Mouse (Mus musculus): ENCODE data around the gene Tmem69. TPM values are rescaled to one million over a fixed set of nuclear protein-coding genes. Genes with fewer than 3 reads are reported as not detected.
A peak's percentile ranks its signal among the peaks of the same experiment; 100 is the strongest.

Tmem69 gene
- 20.9 and 22.2 TPM in 2 replicates for polyA plus RNA-seq (2015; fragmentation: Nextera tagmentation; extraction: Ambion mirVana)

DNA sequence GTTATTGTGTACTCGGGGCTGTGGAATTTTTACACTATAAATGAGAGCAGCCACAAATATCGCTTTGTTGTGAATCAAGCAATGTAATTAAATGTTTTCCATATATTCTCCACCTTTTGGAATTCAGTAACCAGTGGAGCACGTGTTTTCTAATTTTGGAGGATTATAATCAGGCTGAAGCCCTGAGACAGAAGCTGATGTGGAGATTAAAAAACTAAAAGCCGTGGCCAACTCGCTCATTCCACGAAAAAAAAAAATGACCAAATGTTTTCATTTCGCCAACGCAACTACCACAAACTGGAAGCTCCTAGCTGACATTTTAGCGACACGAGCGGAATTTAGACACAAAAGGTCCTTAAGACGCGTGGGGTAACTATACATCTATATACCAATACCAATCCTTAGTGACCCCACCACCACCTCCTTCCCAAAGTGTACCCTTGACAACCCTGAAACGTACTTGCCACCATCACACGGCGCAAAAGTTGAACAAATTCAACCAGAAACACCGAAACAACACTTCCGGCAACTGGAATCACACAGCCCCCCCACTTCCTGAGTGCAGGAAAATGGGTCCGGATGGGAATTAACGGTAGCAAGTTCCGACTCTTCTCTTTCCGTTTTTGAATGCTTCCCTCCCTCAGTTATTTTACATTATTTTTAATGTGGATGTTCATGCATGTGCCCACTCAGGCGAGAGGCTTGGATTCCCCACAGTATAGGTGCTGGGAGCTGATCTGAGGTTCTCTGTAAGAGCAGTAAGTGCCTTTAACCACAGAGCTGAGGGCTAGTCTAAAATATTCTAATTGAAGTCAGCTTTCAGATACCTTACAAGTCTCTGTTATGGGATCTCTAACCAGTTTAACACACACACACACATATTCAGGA lies at the start of gene Tmem69:
Gene Tmem69, minus strand, starts transcription at position 524 of the 888 bp plus-strand sequence.
- Histone ChIP-seq H3K4me2 (peak within 1 kb of the TSS; percentile 74), H3K27ac (peak within 1 kb of the TSS; percentile 96), H3K9me3 (no peaks in the 10 kb centered on the region), H3K36me3 (peaks cover 16% of the 10 kb centered on the region), H3K4me3 (peak within 1 kb of the TSS; percentile 76), H3K4me1 (peaks cover 4% of the 10 kb centered on the region), H3K9ac (peak within 1 kb of the TSS; percentile 68), H3K27me3 (no peaks in the 10 kb centered on the region)
- WGBS = 3% methylated on average over 23 of the region's 23 CpGs
- no peak for ATAC-seq (ENCODE audit: insufficient number of reproducible peaks, low FRiP score, low TSS enrichment, low read depth)

DNA sequence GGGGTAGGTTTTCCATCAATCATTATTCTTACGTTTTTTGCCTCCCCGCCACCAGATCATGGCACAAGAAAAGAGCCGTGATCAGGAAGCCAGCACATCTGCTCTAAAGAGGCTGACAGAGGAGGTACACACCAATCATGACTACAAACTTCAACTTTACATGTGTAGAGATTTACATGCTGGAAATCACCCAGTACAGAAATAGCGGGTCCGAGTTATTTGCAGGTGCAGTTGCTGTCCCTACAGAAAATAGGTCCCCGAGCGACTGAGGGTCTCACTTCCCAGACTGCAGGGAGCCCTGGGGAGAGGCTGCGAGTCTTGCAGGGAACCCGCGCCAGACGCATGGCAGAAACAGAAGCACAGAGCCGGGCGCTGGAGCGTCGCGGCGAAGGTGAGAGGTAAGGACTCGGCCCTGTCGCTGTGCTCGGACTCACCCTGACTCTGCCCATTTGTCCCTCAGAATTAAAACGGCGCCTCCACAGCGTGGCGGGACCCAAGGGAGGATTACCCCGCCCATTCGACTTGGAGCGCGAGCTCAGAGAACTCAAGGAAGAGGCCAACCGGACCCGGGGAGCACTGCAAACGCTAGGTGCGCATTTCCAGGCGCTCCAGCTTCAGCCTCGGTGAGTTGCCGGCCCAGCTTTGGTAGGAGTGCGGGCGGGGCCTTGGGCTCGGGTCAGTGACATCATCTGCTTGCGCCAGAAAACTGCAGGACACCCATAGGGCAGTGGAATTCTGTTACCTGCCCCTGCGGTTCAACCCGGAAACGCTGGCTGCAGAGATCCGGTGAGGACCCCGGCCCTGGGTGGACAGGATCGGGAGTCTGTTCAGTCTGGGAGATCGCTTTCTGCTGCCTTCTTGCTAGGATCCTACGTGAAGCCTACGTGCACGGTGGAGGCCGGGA lies 41.5 kb upstream of the Tmem69 start:
- H3K4me1 ChIP-seq = peaks cover 16% of the 10 kb centered on the region
- peak overlapping the region; percentile 92 for H3K4me2 ChIP-seq
- H3K27me3 ChIP-seq = no peaks in the 10 kb centered on the region
- peaks cover 47% of the 10 kb centered on the region for H3K36me3 ChIP-seq
- no peaks in the 10 kb centered on the region for H3K9me3 ChIP-seq
- peak overlapping the region; percentile 86 for H3K27ac ChIP-seq
- WGBS = under 1% methylated on average over 50 of the region's 50 CpGs
- peak overlapping the region; percentile 58 for H3K9ac ChIP-seq
- peak; percentile 90 for ATAC-seq (ENCODE audit: insufficient number of reproducible peaks, low FRiP score, low TSS enrichment, low read depth)
- peak overlapping the region; percentile 67 for H3K4me3 ChIP-seq

DNA sequence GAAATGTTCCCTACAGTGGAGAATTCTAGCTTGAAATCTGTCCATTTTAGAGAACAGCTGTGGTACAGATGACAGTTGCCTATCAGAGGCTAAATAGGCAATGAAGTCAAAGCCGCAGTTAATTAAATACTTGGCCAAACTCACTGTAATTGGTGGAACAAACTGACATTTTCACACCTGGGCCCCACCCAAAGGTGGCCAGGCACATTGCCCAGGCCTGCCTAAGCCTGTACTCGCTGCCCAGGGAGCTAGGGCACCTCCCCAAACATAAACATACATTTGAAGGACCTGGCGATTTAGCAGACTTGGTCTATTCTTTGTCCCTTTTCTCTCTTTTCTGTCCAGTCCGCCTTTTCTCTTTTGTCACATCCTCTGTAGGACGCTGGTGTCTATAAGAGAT lies 40.6 kb upstream of the Tmem69 start, which contains the start of gene Ccdc17:
Gene Ccdc17, plus strand, starts transcription at position 276 of the 400 bp plus-strand sequence.
- 25% methylated on average over 5 of the region's 5 CpGs for WGBS
- Histone ChIP-seq H3K27ac (peak within 1 kb of the TSS; percentile 86), H3K4me1 (peaks cover 16% of the 10 kb centered on the region), H3K27me3 (no peaks in the 10 kb centered on the region), H3K4me2 (peak within 1 kb of the TSS; percentile 92), H3K9me3 (no peaks in the 10 kb centered on the region), H3K4me3 (peak within 1 kb of the TSS; percentile 67), H3K36me3 (peaks cover 47% of the 10 kb centered on the region), H3K9ac (peak within 1 kb of the TSS; percentile 58)
- no peak for ATAC-seq (ENCODE audit: insufficient number of reproducible peaks, low FRiP score, low TSS enrichment, low read depth)

DNA sequence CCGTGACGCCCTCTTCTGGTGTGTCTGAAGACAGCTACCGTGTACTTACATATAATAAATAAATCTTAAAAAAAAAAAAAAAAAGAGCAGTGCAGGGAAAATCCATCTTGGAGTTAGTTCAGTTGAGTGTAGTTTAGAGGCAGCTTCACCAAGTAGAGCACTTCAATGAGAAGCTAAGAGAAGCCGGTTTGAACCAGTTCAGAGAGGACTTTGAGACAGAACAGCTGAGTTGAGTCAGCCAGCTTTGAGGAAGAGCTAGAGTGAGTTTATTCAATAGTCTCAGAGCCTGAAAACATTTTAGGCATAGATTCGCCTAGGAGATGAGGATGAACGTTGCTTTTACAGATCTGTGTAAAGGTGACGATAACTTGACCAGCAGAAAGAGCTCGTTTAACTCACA lies 40.1 kb upstream of the Tmem69 start:
- Histone ChIP-seq H3K36me3 (peaks cover 47% of the 10 kb centered on the region), H3K27me3 (no peaks in the 10 kb centered on the region), H3K9me3 (no peaks in the 10 kb centered on the region), H3K4me3 (no peak overlapping the region), H3K4me2 (no peak overlapping the region), H3K4me1 (peaks cover 16% of the 10 kb centered on the region), H3K27ac (no peak overlapping the region), H3K9ac (no peak overlapping the region)
- WGBS = 79% methylated on average over 8 of the region's 8 CpGs
- ATAC-seq (ENCODE audit: insufficient number of reproducible peaks, low FRiP score, low TSS enrichment, low read depth) = no peak

DNA sequence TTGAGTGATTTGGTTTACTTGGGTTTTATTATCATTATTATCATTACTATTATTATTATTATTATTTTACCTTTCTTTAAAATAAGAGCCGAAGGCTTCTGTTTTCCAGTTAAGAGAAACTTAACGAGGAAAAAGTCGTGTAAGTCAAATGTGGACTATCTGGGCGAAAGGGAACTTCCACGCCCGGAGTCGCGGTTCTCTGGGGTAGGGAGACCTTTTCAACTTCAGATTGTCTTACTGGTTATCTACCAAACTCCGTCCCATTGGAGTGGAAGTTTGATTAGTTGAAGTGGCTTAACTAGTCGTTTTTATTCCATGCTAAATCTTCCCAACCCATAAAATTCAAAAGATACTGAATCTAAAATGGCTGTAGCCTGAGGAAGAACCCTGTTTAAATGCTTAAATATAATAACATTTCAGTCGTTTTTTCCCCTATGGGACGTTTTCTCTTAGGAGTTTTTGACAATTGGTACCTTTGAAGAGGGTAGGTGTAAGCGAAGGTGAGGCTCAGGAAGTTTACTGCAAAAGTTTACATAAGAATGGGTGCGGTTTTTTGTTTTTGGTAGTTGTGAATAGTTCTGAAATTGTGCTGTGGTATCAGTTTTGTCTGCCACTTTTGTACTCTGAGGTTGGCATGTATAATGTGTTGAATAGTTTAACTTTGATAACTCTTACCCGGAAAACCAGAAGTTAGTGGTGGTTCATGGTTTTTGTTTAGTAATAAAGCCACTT lies 2.6 kb upstream of the Tmem69 start:
- H3K9me3 ChIP-seq = no peaks in the 10 kb centered on the region
- no peaks in the 10 kb centered on the region for H3K27me3 ChIP-seq
- peak overlapping the region; percentile 86 for H3K9ac ChIP-seq
- peak overlapping the region; percentile 96 for H3K27ac ChIP-seq
- no peak for ATAC-seq (ENCODE audit: insufficient number of reproducible peaks, low FRiP score, low TSS enrichment, low read depth)
- H3K4me2 ChIP-seq = peak overlapping the region; percentile 74
- H3K36me3 ChIP-seq = peaks cover 7% of the 10 kb centered on the region
- H3K4me3 ChIP-seq = peak overlapping the region; percentile 76
- 3% methylated on average over 15 of the region's 15 CpGs for WGBS
- H3K4me1 ChIP-seq = peaks cover 4% of the 10 kb centered on the region

DNA sequence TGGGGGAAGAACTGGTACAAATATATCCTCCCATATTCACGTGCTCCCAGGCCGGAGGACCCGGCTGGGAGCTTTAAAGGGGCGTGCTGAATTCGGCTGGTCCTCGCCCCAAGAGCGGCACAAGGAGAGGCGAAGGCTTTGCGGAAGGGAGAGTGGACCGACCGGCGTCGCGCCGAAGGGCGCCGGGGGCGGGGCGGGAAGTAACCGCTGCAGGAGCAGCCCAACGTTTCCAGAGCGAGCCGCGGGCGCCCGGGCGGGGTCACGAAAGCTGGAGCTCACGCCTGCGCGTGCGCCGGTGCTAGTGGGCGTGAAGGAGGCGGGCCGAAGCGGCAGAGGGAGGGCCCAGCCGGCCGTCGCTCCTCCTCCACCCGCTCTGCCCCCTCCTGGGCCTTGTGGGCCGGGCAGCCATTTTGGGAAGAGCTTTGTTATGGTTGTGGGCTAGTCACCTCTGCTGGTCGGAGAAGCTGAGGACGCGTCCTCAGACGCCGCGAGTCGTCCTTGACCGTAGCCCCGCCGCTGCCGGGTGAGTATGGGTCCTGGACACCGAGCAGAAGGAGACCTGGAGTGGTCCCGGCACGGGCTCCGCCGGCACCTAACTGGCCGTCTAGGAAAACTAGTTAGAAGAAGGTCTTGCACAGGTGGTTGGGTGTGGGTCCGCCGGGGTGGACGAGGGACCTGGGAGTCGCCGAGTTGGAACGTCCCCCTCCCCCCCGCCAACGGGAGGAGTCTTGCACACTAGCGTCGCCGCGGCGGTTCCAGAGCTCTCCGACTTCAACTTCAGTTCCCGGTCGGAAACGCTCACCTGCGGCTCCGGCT lies 1.8 kb upstream of the Tmem69 start, which contains the start of gene Gpbp1l1:
Gene Gpbp1l1, plus strand, starts transcription at position 353 of the 816 bp plus-strand sequence.
- H3K9me3 ChIP-seq = no peaks in the 10 kb centered on the region
- WGBS = under 1% methylated on average over 71 of the region's 78 CpGs
- peaks cover 13% of the 10 kb centered on the region for H3K36me3 ChIP-seq
- peak within 1 kb of the TSS; percentile 74 for H3K4me2 ChIP-seq
- H3K27ac ChIP-seq = peak within 1 kb of the TSS; percentile 96
- H3K4me3 ChIP-seq = peak within 1 kb of the TSS; percentile 76
- ATAC-seq (ENCODE audit: insufficient number of reproducible peaks, low FRiP score, low TSS enrichment, low read depth) = peak; percentile 97
- peak within 1 kb of the TSS; percentile 86 for H3K9ac ChIP-seq
- H3K4me1 ChIP-seq = peaks cover 4% of the 10 kb centered on the region
- H3K27me3 ChIP-seq = no peaks in the 10 kb centered on the region

DNA sequence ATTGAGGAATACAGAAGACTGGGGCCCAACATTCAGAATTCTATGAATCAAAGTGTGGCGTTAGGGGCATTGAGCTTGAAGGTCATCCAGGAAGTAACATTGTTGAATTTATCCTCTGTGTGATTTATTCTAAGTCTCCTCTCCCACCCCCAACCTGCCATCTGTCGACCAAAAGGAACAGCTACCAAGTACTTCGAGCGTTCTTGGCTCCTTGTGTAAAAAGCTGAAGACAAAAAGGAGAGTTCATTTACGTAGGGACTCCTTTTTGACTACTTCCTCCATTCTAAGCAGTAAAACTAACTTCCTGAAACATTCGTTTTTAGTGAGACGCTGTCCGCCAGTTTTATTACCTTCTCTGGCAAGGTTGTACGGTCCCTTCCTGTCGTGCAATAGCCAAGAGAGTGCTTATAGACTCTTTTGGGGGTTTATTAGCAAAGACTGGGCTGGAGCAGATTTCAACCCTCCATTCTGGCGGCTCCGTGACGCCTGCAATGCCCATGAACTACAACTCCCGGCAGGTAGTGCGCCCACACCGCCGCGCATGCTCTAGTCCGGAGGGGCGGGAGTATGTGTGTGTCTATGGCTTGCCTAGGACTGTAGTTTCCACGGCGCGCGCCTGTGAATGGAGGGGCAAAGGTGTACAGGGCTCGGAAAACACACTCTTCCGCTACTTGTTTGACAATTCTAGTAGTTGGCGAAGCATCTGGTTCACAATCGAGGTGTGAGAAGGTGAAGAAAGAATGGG lies 997 bp upstream of the Tmem69 start:
- H3K4me2 ChIP-seq = peak overlapping the region; percentile 74
- peak; percentile 93 for ATAC-seq (ENCODE audit: insufficient number of reproducible peaks, low FRiP score, low TSS enrichment, low read depth)
- peak overlapping the region; percentile 68 for H3K9ac ChIP-seq
- no peaks in the 10 kb centered on the region for H3K27me3 ChIP-seq
- H3K36me3 ChIP-seq = peaks cover 16% of the 10 kb centered on the region
- peak overlapping the region; percentile 96 for H3K27ac ChIP-seq
- H3K4me1 ChIP-seq = peaks cover 4% of the 10 kb centered on the region
- H3K9me3 ChIP-seq = no peaks in the 10 kb centered on the region
- under 1% methylated on average over 28 of the region's 28 CpGs for WGBS
- H3K4me3 ChIP-seq = peak overlapping the region; percentile 76

DNA sequence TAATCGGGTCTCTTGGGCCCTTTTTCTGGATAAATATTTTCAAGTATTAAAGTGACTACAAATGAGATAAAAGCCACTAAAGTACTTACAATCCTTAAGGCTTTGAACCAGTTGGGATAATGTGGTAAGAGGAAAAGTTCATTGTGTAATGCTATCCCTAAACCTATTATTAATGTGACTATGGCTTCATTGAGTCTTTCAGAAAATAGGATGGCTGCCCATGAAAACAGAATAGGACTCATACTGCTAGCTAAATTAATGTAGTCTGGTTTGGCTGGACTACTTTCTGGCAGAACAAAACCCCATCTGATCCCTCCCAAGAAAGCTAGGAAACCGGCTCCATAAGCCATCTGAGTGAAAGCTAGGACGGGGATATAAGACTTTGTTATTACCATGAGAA lies 2.7 kb downstream of the Tmem69 start:
- no peaks in the 10 kb centered on the region; the same call in 1 of the 2 replicates for H3K4me1 ChIP-seq
- 81% methylated on average over 3 of the region's 3 CpGs for WGBS
- H3K27me3 ChIP-seq = no peaks in the 10 kb centered on the region
- no peaks in the 10 kb centered on the region for H3K9me3 ChIP-seq
- H3K4me2 ChIP-seq = no peak overlapping the region
- no peak for ATAC-seq (ENCODE audit: insufficient number of reproducible peaks, low FRiP score, low TSS enrichment, low read depth)
- peaks cover 16% of the 10 kb centered on the region for H3K36me3 ChIP-seq
- H3K9ac ChIP-seq = no peak overlapping the region
- H3K4me3 ChIP-seq = no peak overlapping the region
- no peak overlapping the region for H3K27ac ChIP-seq

DNA sequence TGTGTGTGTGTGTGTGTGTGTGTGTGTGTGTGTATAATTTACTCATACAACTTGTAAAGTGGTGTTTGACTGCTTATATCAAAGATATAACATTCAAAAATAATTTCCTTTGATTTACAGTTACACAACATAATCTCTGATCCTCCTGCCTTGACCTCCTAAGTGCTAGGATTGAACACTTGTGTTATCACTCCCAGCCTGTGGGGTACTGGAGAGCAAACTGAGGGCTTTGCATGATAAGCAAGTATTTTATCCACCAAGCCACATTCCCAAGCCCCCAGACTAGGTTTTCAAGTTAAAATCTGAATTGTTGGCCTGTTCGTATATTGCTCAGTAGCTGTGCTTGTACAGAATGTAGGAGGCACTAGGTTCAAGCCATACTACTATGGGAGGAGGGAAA lies 5.3 kb downstream of the Tmem69 start:
- WGBS = 88% methylated on average over 1 of the region's 1 CpGs
- Histone ChIP-seq H3K4me2 (no peak overlapping the region), H3K4me1 (no peaks in the 10 kb centered on the region), H3K36me3 (peaks cover 16% of the 10 kb centered on the region), H3K9me3 (no peaks in the 10 kb centered on the region), H3K27me3 (no peaks in the 10 kb centered on the region), H3K4me3 (no peak overlapping the region), H3K27ac (no peak overlapping the region), H3K9ac (no peak overlapping the region)
- ATAC-seq (ENCODE audit: insufficient number of reproducible peaks, low FRiP score, low TSS enrichment, low read depth) = no peak

DNA sequence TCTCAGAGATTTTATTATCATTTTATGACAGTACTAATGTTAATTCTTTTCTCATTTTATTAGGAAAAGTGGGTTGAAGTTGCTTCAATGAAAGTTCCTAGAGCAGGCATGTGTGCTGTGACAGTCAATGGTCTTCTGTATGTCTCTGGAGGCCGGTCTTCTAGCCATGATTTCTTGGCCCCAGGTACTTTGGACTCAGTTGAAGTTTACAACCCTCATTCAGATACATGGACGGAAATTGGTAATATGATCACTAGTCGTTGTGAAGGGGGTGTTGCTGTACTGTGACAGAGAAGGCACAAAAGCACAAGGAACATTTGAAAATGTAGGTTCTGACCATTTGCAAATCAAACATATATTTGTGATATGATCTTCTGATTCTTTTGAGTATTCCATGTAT lies 18.0 kb downstream of the Tmem69 start:
- Histone ChIP-seq H3K9me3 (no peaks in the 10 kb centered on the region), H3K4me2 (no peak overlapping the region), H3K4me1 (no peaks in the 10 kb centered on the region), H3K4me3 (no peak overlapping the region), H3K36me3 (0 out of 2 replicates have a peak, but pooled peaks cover 17% of the 10 kb centered on the region), H3K27ac (no peak overlapping the region), H3K9ac (no peak overlapping the region), H3K27me3 (no peaks in the 10 kb centered on the region)
- ATAC-seq (ENCODE audit: insufficient number of reproducible peaks, low FRiP score, low TSS enrichment, low read depth) = no peak
- WGBS = 74% methylated on average over 3 of the region's 3 CpGs

All from limb, embryonic 15.5 days (tissue).